ENCODE assay signal across 25 mouse cellular contexts in genomic region chr1:180252656-180253190, GRCm38 (mm10). TPM values are rescaled to one million over a fixed set of nuclear protein-coding genes. Genes with fewer than 3 reads are reported as not detected.
DNase-seq lines count a peak whose midpoint lies in the region; ATAC-seq and TF ChIP-seq lines count a peak whose summit lies in the region.
"Had no signal": no experiment of that assay in that cellular context is flagged by ENCODE, and none has a peak within 500 bp of the region (broad histone marks: within the 10 kb centered on the region; RNA-seq: fewer than 3 reads in every experiment).

No protein-coding gene starts in this region.

- H3K9me3 ChIP-seq in liver, embryonic 12.5 days (replicated peaks) = no peaks in the 10 kb centered on the region
- no peaks in the 10 kb centered on the region for H3K9me3 ChIP-seq in liver, postnatal 0 days (ENCODE audit: low read length)
- H3K9me3 ChIP-seq: embryonic facial prominence, embryonic 10.5 days; embryonic facial prominence, embryonic 13.5 days; forebrain, embryonic 12.5 days; forebrain, embryonic 15.5 days; heart, embryonic 10.5 days; heart, embryonic 13.5 days; hindbrain, embryonic 12.5 days; hindbrain, embryonic 15.5 days; intestine, embryonic 15.5 days had no signal

- TF ChIP-seq EP300 in liver, postnatal 0 days (IDR thresholded peaks at IDR 0.05; ENCODE audit: low read depth) = no peak

- 79% methylated on average over 11 of the region's 11 CpGs for WGBS in liver, embryonic 12.5 days (ENCODE audit: insufficient replicate concordance)
- 86% methylated on average over 11 of the region's 11 CpGs for WGBS in liver, postnatal 0 days (ENCODE audit: insufficient replicate concordance)

- no peak for TF ChIP-seq CTCF in liver, postnatal 0 days (IDR thresholded peaks at IDR 0.05; ENCODE audit: low read depth)

- H3K27ac ChIP-seq in liver, embryonic 12.5 days = peak overlapping the region; percentile 30
- H3K27ac ChIP-seq in liver, postnatal 0 days (ENCODE audit: low read depth) = no peak overlapping the region
- H3K27ac ChIP-seq: embryonic facial prominence, embryonic 10.5 days; embryonic facial prominence, embryonic 13.5 days; forebrain, embryonic 12.5 days; forebrain, embryonic 15.5 days; heart, adult 2 months; heart, embryonic 10.5 days; heart, embryonic 13.5 days; hindbrain, embryonic 12.5 days; hindbrain, embryonic 15.5 days; intestine, embryonic 15.5 days had no signal

- no peak for ATAC-seq in liver, embryonic 12.5 days
- no peak for ATAC-seq in liver, postnatal 0 days
- ATAC-seq: forebrain, embryonic 15.5 days; intestine, embryonic 15.5 days had no signal

- no peak overlapping the region for H3K4me3 ChIP-seq in liver, embryonic 12.5 days
- no peak overlapping the region for H3K4me3 ChIP-seq in liver, postnatal 0 days (ENCODE audit: low read depth, low read length)
- H3K4me3 ChIP-seq: embryonic facial prominence, embryonic 10.5 days; embryonic facial prominence, embryonic 13.5 days; erythroblast, embryonic 14.5 days; forebrain, embryonic 12.5 days; forebrain, embryonic 15.5 days; heart, adult 2 months; heart, embryonic 10.5 days; heart, embryonic 13.5 days; hindbrain, embryonic 12.5 days; hindbrain, embryonic 15.5 days; intestine, embryonic 15.5 days had no signal

- DNase-seq in liver, postnatal 0 days = no peak
- peak; percentile 66 for DNase-seq in A20 (ENCODE audit: low read depth, low spot score)
- peak; percentile 63 for DNase-seq in CD4-positive helper T cell, adult 2 months (ENCODE audit: low read depth, low spot score)
- peak; percentile 56 for DNase-seq in naive thymus-derived CD4-positive, alpha-beta T cell, adult 2 months (ENCODE audit: low read depth)
- DNase-seq in right cerebral cortex, postnatal 25 days = no peak
- DNase-seq: adrenal gland, postnatal 14 days; cerebellum, adult 11 months; cerebellum, adult 2 months; cerebellum, adult 9-11 months; cerebellum, postnatal 36 days; embryo, embryonic 11 days; gastrocnemius, postnatal 25 days; heart, adult 2 months; heart, postnatal 14 days had no signal

- H3K4me2 ChIP-seq in liver, embryonic 12.5 days = no peak overlapping the region
- no peak overlapping the region for H3K4me2 ChIP-seq in liver, postnatal 0 days (ENCODE audit: low read depth, low read length)
- H3K4me2 ChIP-seq: embryonic facial prominence, embryonic 13.5 days; forebrain, embryonic 12.5 days; forebrain, embryonic 15.5 days; heart, embryonic 13.5 days; hindbrain, embryonic 12.5 days; hindbrain, embryonic 15.5 days; intestine, embryonic 15.5 days had no signal

- no peaks in the 10 kb centered on the region for H3K36me3 ChIP-seq in liver, embryonic 12.5 days
- no peaks in the 10 kb centered on the region for H3K36me3 ChIP-seq in liver, postnatal 0 days (replicated peaks; ENCODE audit: insufficient read depth, low read length)
- H3K36me3 ChIP-seq: embryonic facial prominence, embryonic 10.5 days; embryonic facial prominence, embryonic 13.5 days; forebrain, embryonic 12.5 days; forebrain, embryonic 15.5 days; heart, embryonic 10.5 days; heart, embryonic 13.5 days; hindbrain, embryonic 12.5 days; hindbrain, embryonic 15.5 days; intestine, embryonic 15.5 days had no signal

- H3K27me3 ChIP-seq in liver, embryonic 12.5 days (replicated peaks) = no peaks in the 10 kb centered on the region
- no peaks in the 10 kb centered on the region for H3K27me3 ChIP-seq in liver, postnatal 0 days (ENCODE audit: insufficient read depth, low read length)
- H3K27me3 ChIP-seq: forebrain, embryonic 15.5 days; hindbrain, embryonic 15.5 days; intestine, embryonic 15.5 days had no signal

- peaks cover 96% of the 10 kb centered on the region for H3K4me1 ChIP-seq in liver, embryonic 12.5 days
- peaks cover 65% of the 10 kb centered on the region for H3K4me1 ChIP-seq in liver, postnatal 0 days (ENCODE audit: insufficient read depth)

- H3K9ac ChIP-seq in liver, embryonic 12.5 days = no peak overlapping the region; the same call in 1 of the 2 replicates
- no peak overlapping the region for H3K9ac ChIP-seq in liver, postnatal 0 days (replicated peaks)
- H3K9ac ChIP-seq: embryonic facial prominence, embryonic 13.5 days; forebrain, embryonic 12.5 days; forebrain, embryonic 15.5 days; heart, embryonic 13.5 days; hindbrain, embryonic 12.5 days; hindbrain, embryonic 15.5 days; intestine, embryonic 15.5 days had no signal

RNA-seq across cellular contexts. Expression of gene Psen2, which starts 10.5 kb away (rescaled TPM):
- 20.9 and 21.3 TPM in 2 replicates for polyA plus RNA-seq in liver, embryonic 12.5 days (2016; fragmentation: Nextera tagmentation; extraction: Ambion mirVana)
- 25.6 and 25.8 TPM in 2 replicates for polyA plus RNA-seq in liver, postnatal 0 days (2015; fragmentation: Nextera tagmentation; extraction: Ambion mirVana)

RNA-seq across cellular contexts. Expression of gene Coq8a, which starts 53.3 kb away (rescaled TPM):
- 5.0 and 7.8 TPM in 2 replicates for polyA plus RNA-seq in liver, embryonic 12.5 days (2016; fragmentation: Nextera tagmentation; extraction: Ambion mirVana)
- polyA plus RNA-seq in liver, postnatal 0 days (2015; fragmentation: Nextera tagmentation; extraction: Ambion mirVana) = 36.6 and 49.7 TPM in 2 replicates

Comparison
In these comparisons a context has a peak if more than half of its experiments do, and no peak if none do; other contexts are left out.
1. DNase-seq: peak in A20 (single experiment), CD4-positive helper T cell, adult 2 months (single experiment) and naive thymus-derived CD4-positive, alpha-beta T cell, adult 2 months (single experiment); none in liver, postnatal 0 days (single experiment) and right cerebral cortex, postnatal 25 days (single experiment).